Mouse (Mus musculus): ENCODE data around the gene Cabp1.
A peak's percentile ranks its signal among the peaks of the same experiment; 100 is the strongest.

The Cabp1 gene

DNA sequence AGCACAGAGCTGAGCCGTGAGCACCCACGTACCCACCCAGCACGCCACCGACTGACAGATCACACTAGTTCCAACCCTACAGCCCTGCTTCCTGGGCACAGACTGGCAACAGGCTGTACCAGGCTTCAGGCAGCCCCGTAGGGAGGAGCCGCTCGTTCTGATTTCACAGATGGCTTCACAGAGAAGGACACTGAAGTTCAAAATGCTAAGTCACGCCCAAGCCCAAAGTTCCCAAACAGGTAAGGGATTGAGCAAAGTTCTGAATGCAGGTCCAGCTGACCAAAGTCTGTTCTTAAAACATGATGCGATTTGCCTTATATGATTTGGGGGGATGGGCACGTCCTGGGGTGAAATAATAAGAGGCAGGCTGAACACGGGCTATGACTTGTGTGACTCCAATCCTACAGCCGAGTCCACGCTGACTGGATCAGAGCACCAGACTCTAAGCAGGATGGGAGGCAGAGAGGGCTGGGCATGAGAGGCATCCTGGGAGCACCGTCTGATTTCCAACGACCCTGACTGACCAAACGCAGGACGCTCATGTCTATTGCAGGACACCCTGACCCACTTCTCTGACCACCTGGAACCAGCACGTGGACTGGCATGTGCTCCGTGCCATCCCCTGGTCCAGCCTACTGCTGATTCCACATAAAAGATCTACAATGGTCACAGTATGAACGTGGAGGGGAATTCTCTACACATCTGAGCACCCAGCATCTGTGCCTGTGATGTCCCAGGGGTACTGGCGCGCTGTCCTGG lies 66.6 kb downstream of the Cabp1 start:
- DNase-seq (ENCODE audit: extremely low spot score, low spot score): no peak

DNA sequence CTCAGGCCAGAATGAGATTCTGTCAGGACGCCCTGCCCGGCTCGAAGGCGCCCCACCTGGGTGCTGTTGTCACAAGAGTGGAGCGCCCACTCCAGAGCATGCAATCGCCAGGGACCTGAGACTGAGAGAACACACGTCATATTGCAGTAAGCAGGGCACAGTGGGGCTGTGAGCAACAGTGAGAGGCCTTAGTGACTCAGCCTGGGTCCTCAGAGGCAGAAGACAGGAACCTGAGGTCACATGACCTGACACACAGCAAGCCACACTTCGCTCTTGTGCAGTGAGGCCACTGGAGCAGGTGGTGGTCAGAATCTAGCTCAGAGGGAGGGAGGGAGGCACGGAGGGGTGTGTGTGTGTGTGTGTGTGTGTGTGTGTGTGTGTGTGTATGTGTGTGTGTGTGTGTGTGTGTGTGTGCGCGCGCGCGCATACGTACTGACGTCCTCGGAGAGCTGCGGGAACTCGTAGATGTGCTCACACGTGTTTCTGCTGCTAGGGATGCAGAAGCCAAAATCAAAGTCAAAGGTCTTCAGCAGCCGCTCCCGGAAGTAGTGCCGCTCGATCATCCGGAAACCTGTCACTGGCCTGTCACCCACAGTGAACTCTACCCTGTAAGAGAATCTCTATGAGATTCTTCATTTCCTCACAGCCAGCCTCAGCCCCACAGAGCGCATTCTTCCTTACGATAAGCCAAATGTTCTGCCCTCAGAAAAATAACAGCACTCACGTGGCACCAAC lies 67.4 kb downstream of the Cabp1 start:
- DNase-seq (ENCODE audit: extremely low spot score, low spot score): no peak

DNA sequence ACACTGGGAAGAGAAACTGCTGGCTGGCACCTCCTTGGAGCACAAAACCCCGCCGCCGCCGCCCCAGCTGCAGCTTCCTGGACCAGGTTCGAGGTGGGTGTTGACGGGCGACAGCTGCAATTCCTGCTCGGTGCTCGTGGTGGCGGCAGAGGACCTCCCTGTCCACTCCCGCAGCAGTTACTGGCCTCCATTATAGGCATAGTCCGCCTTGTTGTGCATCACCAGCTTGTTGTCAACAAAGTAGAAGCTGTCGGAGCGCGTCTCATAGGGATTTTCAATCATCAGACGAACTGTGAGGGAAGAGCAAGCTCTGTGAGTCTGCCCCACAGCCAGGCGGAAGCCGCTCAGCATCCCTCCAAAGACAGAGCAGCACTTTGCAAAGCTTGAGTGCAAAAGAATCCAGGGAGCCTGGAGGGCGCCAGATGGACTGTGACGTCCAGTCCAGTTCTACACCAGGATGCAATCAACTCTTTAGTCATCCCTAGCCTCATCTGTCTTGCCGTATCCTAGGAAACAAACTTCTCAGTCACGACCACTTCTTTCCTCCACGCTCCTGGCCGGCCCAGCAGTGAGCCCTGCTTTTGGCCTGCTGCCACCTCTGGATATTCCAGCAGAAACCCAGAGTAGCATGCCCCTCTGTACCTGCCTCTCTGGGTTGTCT lies 68.8 kb downstream of the Cabp1 start:
- DNase-seq (ENCODE audit: extremely low spot score, low spot score): peak; percentile 70

DNA sequence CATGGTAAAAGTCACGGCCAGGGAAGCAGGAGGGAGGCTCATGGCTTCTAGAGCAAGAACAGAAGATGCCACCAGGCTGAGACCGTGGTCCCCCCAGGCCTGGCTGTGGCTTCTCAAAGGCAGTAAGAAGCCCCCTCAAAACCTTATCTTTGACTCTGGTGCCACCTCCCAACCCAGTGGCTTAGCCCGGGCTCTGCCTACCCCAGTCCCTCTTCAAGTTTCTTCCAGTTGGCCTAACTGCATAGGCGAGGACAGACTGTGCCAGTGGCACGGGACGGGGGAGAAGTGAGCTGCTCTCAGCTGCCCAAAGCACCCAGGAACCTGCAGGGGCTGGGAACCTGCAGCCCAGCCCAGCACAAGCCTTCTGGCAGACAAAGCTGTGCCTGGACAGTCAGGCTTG lies 69.5 kb downstream of the Cabp1 start:
- DNase-seq (ENCODE audit: extremely low spot score, low spot score): no peak

DNA sequence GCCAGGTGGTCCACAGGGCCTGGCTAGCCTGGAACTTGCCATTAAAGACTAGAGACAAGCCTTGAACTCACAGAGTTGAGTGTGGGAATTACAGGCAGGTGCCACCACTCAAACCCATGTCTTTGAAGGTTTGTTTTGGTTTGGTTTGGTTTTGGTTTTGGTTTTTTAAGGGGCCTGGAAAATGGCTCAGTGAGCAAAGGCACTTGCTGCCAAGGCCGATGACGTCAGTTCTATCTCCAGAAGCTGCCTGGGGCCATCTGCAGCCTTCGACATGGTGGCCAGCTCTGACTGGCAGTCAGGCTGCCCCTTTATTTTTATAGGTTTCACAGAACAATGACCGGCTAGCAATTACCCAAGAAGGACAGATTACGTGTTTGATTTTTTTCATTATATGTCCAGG lies 73.2 kb downstream of the Cabp1 start:
- no peak for DNase-seq (ENCODE audit: extremely low spot score, low spot score)

DNA sequence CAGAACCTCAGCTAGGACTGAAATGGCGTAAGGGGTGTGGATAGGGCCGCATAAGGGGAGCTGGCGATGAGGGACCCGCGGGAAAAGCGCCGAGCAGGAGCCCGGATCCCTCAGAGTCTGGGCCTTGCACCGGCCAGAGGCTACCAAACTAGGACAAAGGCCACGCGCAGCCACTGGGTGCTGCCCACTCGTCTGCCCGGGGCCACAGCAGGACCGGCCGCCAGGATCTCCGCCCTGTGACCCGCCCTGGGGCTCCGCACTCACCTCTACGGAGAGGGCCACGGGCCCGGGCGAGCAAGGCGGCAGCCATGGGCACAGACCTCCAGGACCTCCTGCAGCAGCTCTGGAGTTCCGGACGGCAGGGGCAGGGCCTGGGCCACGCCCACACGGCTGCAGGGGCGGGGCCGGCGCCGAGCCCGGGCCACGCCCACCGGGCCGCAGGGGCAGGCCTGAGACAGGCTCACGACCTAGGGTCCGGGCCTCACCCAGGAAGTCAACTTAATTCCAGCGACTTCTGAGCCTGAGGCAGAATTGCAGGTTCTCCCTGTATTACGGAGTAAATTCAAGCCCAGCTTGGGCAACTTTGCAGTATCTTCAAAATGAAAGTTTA lies 75.1 kb downstream of the Cabp1 start, which contains the start of gene Acads:
Gene Acads (minus strand): TSS at position 386 of the 610 bp plus-strand sequence.
- DNase-seq (ENCODE audit: extremely low spot score, low spot score): peak; percentile 88

All from neural tube, embryonic 10.5 days (tissue).